Mouse (Mus musculus) intestine, postnatal 0 days (tissue): Measurements from ENCODE around the gene Gm3005. TPM values are rescaled to one million over a fixed set of nuclear protein-coding genes. Genes with fewer than 3 reads are reported as not detected.
"Not testable (repeated sequence)": the region's sequence is repeated elsewhere in the genome, so short reads cannot be mapped to it uniquely, and the experiment has no call there.

Experiments used
- ATAC-seq: fragments of 200-750 bp; cut with Nextera tagmentation; 2 replicates; pipeline ENCODE4 v1.8.0; 2017; ENCODE audit warnings: mild to moderate bottlenecking, moderate TSS enrichment, moderate library complexity
- H3K27ac ChIP-seq: fragments of 300-500 bp; sonication (generic); 2 replicates; pipeline ENCODE4 v1.5.1; 2014; ENCODE audit warnings: mild to moderate bottlenecking, low read depth, low read length, moderate library complexity
- H3K27me3 ChIP-seq: fragments of 300-500 bp; sonication (generic); replicated peaks from 2 replicates; pipeline ENCODE4 v1.6.1; 2014; ENCODE audit warnings: low read length, mixed read lengths; ENCODE audit not compliant: control insufficient read depth, insufficient read depth
- H3K36me3 ChIP-seq: fragments of 300-500 bp; sonication (generic); 2 replicates; pipeline ENCODE4 v1.6.1; 2014; ENCODE audit warnings: mild to moderate bottlenecking, moderate library complexity; ENCODE audit not compliant: control insufficient read depth, insufficient read depth
- H3K4me1 ChIP-seq: fragments of 300-500 bp; sonication (generic); replicated peaks from 2 replicates; pipeline ENCODE4 v1.6.1; 2014; ENCODE audit warnings: antibody characterized with exemption, low read length, mixed read lengths; ENCODE audit not compliant: control insufficient read depth, insufficient read depth
- H3K4me2 ChIP-seq: fragments of 300-500 bp; sonication (generic); replicated peaks from 2 replicates; pipeline ENCODE4 v1.6.1; 2014; ENCODE audit warnings: low read depth, mild to moderate bottlenecking, moderate library complexity
- H3K4me3 ChIP-seq: fragments of 300-500 bp; sonication (generic); 2 replicates; pipeline ENCODE4 v1.5.1; 2014; ENCODE audit warnings: low read depth, low read length
- H3K9ac ChIP-seq: fragments of 300-500 bp; sonication (generic); 2 replicates; pipeline ENCODE4 v1.6.1; 2014; ENCODE audit warnings: mild to moderate bottlenecking, low read depth, low read length
- H3K9me3 ChIP-seq: fragments of 300-500 bp; sonication (generic); 2 replicates; pipeline ENCODE4 v1.6.1; 2016; ENCODE audit warnings: mixed run types; ENCODE audit not compliant: control insufficient read depth
- WGBS: fragments of 180-500 bp; shearing (Covaris S2); extraction: QIAGEN DNeasy Blood & Tissue Kit; methylation state at CpG from one replicate; pipeline ENCODE4 v1.1.7; 2014; 5-methylcytosine and 5-hydroxymethylcytosine counted together
- polyA plus RNA-seq: library from polyadenylated mRNA; unstranded; fragments of >200 nt; fragmentation: Nextera tagmentation; extraction: Ambion mirVana; gene quantifications from 2 replicates; pipeline ENCODE4 v1.2.1, GENCODE M21; 2015

Gm3005 gene
- not detected in 2 replicates for polyA plus RNA-seq

- H3K9me3 ChIP-seq, H3K4me2 ChIP-seq, H3K9ac ChIP-seq, H3K27ac ChIP-seq, H3K27me3 ChIP-seq, H3K36me3 ChIP-seq, H3K4me1 ChIP-seq, H3K4me3 ChIP-seq, ATAC-seq: not testable (repeated sequence)
- no CpG with 5 or more reads among the region's 2 CpGs for WGBS
Measured at GRCm38 (mm10) chr14:3427803-3428202, at the start of gene Gm3005. Gm3005 (plus strand) TSS chr14:3428103.

- not testable (repeated sequence) for H3K27ac ChIP-seq, H3K4me2 ChIP-seq, H3K36me3 ChIP-seq, ATAC-seq, H3K27me3 ChIP-seq, H3K4me3 ChIP-seq, H3K4me1 ChIP-seq, H3K9me3 ChIP-seq, H3K9ac ChIP-seq
- WGBS, result no CpG with 5 or more reads among the region's 2 CpGs
Measured at GRCm38 (mm10) chr14:3394793-3395192, 33.1 kb upstream of the Gm3005 start, which contains the start of gene Gm10413. Gm10413 (plus strand) TSS chr14:3395093.

DNA sequence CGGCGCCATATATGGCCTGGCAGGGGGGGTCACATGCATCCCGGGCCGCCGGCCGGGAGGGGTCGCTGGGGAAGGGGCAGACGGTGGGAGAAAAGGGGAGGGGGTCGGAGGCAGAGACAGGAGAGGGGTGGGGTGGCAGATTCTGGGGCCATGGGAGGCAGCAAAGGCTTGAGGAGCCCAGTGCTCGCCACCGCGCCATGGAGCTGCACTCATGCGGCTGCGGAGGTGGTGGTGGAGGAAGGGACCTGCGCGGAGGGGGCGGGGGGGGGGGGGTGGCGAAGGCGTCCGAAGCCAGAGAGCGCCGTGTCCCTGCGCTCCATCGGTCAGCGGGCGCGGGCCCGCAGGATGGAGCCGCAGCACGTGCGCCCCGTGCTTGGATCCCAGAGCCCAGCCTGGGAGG, 15.6 kb upstream of the Gm3005 start, which contains the start of gene Gm10409:
Gm10409 (plus strand) TSS at position 301 of the 400 bp plus-strand sequence.
- H3K4me1 ChIP-seq, H3K4me2 ChIP-seq, H3K36me3 ChIP-seq, H3K9me3 ChIP-seq, ATAC-seq, H3K27me3 ChIP-seq, H3K4me3 ChIP-seq, H3K9ac ChIP-seq, H3K27ac ChIP-seq: not testable (repeated sequence)
- no CpG with 5 or more reads among the region's 32 CpGs for WGBS

DNA sequence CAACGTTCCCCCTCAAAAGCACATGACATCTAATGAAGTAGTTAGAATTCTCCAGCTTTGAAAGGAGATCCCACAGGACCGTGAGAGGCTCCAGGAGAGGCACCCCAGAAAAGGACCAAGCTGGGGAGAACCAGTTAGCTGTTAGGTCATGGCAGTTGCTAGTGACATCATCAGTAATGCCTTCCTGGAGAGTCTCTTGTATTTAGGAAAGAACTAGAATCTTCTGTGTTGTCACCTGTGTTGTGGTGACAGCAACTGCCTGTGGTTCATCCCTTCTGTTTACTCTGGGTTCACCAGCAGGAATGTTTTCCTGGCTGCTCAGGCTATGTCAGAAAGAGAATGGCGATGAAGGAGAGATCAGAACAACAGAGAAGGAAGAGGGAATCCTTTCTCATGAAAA, 21.2 kb downstream of the Gm3005 start, which contains the start of gene Gm10408:
Gm10408 (plus strand) TSS at position 301 of the 400 bp plus-strand sequence.
- not testable (repeated sequence) for ATAC-seq, H3K9ac ChIP-seq, H3K4me3 ChIP-seq, H3K27ac ChIP-seq, H3K36me3 ChIP-seq, H3K4me1 ChIP-seq, H3K27me3 ChIP-seq, H3K9me3 ChIP-seq, H3K4me2 ChIP-seq
- WGBS, result no CpG with 5 or more reads among the region's 3 CpGs

DNA sequence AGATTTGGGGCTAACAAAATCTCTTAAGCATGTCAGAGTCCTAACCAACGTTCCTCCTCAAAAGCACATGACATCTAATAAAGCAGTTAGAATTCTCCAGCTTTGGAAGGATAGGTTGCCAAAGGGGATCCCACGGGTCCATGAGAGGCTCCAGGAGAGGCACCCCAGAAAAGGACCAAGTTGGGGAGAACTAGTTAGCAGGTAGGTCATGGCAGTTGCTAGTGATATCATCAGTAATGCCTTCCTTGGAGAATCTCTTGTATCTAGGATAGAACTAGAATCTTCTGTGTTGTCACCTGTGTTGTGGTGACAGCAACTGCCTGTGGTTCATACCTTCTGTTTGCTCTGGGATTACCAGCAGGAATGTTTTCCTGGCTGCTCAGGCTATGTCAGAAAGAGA, 206.3 kb downstream of the Gm3005 start, which contains the start of gene Gm3012:
Gm3012 (plus strand) TSS at position 301 of the 400 bp plus-strand sequence.
- not testable (repeated sequence) for H3K27me3 ChIP-seq, H3K4me2 ChIP-seq, H3K36me3 ChIP-seq, H3K9ac ChIP-seq, H3K4me1 ChIP-seq, H3K4me3 ChIP-seq, H3K9me3 ChIP-seq, ATAC-seq, H3K27ac ChIP-seq
- no CpG with 5 or more reads among the region's 2 CpGs for WGBS

Other genes with a start within 250 kb of the Gm3005 start
- gene Gm5795, start 239.8 kb upstream of the Gm3005 start, polyA plus RNA-seq, result not detected in 2 replicates
- 10.3 and 13.0 TPM in 2 replicates for gene D830030K20Rik, start 219.6 kb upstream of the Gm3005 start, polyA plus RNA-seq
- not detected in 2 replicates for gene Gm2956, start 95.5 kb upstream of the Gm3005 start, polyA plus RNA-seq
- not detected in 2 replicates for gene Gm10413, start 33.0 kb upstream of the Gm3005 start, polyA plus RNA-seq
- gene Gm10409, start 15.5 kb upstream of the Gm3005 start, polyA plus RNA-seq, result 0.09 and 0.12 TPM in 2 replicates
- 0.09 TPM in 1 of 2 replicates, not detected in the other for gene Gm10408, start 21.3 kb downstream of the Gm3005 start, polyA plus RNA-seq
- gene Gm3012, start 206.4 kb downstream of the Gm3005 start, polyA plus RNA-seq, result not detected in 2 replicates
- 0.09 and 0.12 TPM in 2 replicates for gene Gm3020, start 223.9 kb downstream of the Gm3005 start, polyA plus RNA-seq